Mouse (Mus musculus): ENCODE results near the gene H2-Ab1.
A peak's percentile ranks its signal among the peaks of the same experiment; 100 is the strongest.

- 0 out of 2 replicates have a peak, but pooled peaks have one; percentile 14 for TF ChIP-seq CTCF (IDR thresholded peaks at IDR 0.05; ENCODE audit: low read depth)
- no peak for TF ChIP-seq EP300 (IDR thresholded peaks at IDR 0.05; ENCODE audit: low read depth)
These were observed 47.8 kb upstream of the H2-Ab1 start for GRCm38 (mm10) chr17:34209680-34210079.
